Mouse (Mus musculus) layer of hippocampus, adult 8-10 months (tissue): Measurements from ENCODE around the gene Tmem132b. TPM values are rescaled to one million over a fixed set of nuclear protein-coding genes. Genes with fewer than 3 reads are reported as not detected.

Experiments used
- DNase-seq, 2 experiments: peaks; one replicate each; pipeline ENCODE4 v3.0.0; 2022; ENCODE audit warnings: low spot score in 2 of 2
- total RNA-seq, 4 experiments: library from RNA; stranded (reverse); gene quantifications; 2 replicates each; pipeline ENCODE4 v1.2.4; 2022

The Tmem132b gene
- total RNA-seq, 4 experiments from 2014 or later, result 116 to 122 (median 119) TPM

GRCm38 (mm10) chr5:125515006-125515405, 16.6 kb upstream of the Tmem132b start:
- no peak for DNase-seq

- peak in 1 of 2 experiments; percentile 53 for DNase-seq
Observed at GRCm38 (mm10) chr5:125518640-125519039, 12.9 kb upstream of the Tmem132b start.

GRCm38 (mm10) chr5:125520930-125521590, 10.5 kb upstream of the Tmem132b start:
- no peak for DNase-seq

- no peak for DNase-seq
Observed at GRCm38 (mm10) chr5:125523361-125523760, 8.2 kb upstream of the Tmem132b start.

GRCm38 (mm10) chr5:125525516-125525915, 6.1 kb upstream of the Tmem132b start:
- no peak for DNase-seq

- DNase-seq, result no peak
Observed at GRCm38 (mm10) chr5:125526464-125526863, 5.1 kb upstream of the Tmem132b start.

GRCm38 (mm10) chr5:125529109-125529508, 2.5 kb upstream of the Tmem132b start:
- peak in 1 of 2 experiments; percentile 88 for DNase-seq

GRCm38 (mm10) chr5:125532191-125532544, 594 bp downstream of the Tmem132b start:
- DNase-seq, result no peak

GRCm38 (mm10) chr5:125532545-125533224, 1.1 kb downstream of the Tmem132b start:
- no peak for DNase-seq

- no peak for DNase-seq
Observed at GRCm38 (mm10) chr5:125533225-125533900, 1.8 kb downstream of the Tmem132b start.

GRCm38 (mm10) chr5:125534168-125534610, 2.6 kb downstream of the Tmem132b start:
- DNase-seq, result no peak

- peak; percentile 69 to 72 for DNase-seq
Observed at GRCm38 (mm10) chr5:125534611-125535324, 3.2 kb downstream of the Tmem132b start.

GRCm38 (mm10) chr5:125545090-125545489, 13.5 kb downstream of the Tmem132b start:
- DNase-seq, result no peak

GRCm38 (mm10) chr5:125546293-125546692, 14.7 kb downstream of the Tmem132b start:
- DNase-seq, result no peak

- DNase-seq, result no peak
Observed at GRCm38 (mm10) chr5:125549750-125550489, 18.3 kb downstream of the Tmem132b start.

- peak; percentile 29 to 35 for DNase-seq
Observed at GRCm38 (mm10) chr5:125555732-125556131, 24.2 kb downstream of the Tmem132b start.

GRCm38 (mm10) chr5:125563492-125563891, 31.9 kb downstream of the Tmem132b start:
- no peak for DNase-seq

- DNase-seq, result no peak
Observed at GRCm38 (mm10) chr5:125565725-125566124, 34.2 kb downstream of the Tmem132b start.

- DNase-seq, result no peak
Observed at GRCm38 (mm10) chr5:125568457-125568856, 36.9 kb downstream of the Tmem132b start.

GRCm38 (mm10) chr5:125572011-125572410, 40.4 kb downstream of the Tmem132b start:
- no peak for DNase-seq

GRCm38 (mm10) chr5:125574886-125575285, 43.3 kb downstream of the Tmem132b start:
- DNase-seq, result no peak
